Mouse (Mus musculus) E14TG2a.4 (cell line): ENCODE results near the gene Hmgcs2.

Experiments used
- CTCF ChIP-seq: conservative IDR thresholded peaks from 2 replicates; pipeline ENCODE4 v1.5.1; 2014; ENCODE audit warnings: low read length
- NANOG ChIP-seq: IDR thresholded peaks from 2 replicates; pipeline ENCODE4 v1.6.1; 2014; ENCODE audit warnings: borderline replicate concordance, low read length, mixed read lengths

- TF ChIP-seq CTCF (no peak), NANOG (no peak)
Observed at GRCm38 (mm10) chr3:98249378-98249777, 30.9 kb upstream of the Hmgcs2 start.
